Mouse (Mus musculus): ENCODE data around the gene A2ml1. TPM values are rescaled to one million over a fixed set of nuclear protein-coding genes. Genes with fewer than 3 reads are reported as not detected.

A2ml1 gene
- total and polyA plus RNA-seq, 2 experiments from 2014 or later: 3.9 to 14.2 TPM

- no peak overlapping the region for H3K9ac ChIP-seq
- H3K4me2 ChIP-seq (ENCODE audit: low read depth): no peak overlapping the region
- H3K4me1 ChIP-seq (ENCODE audit: insufficient read depth): no peaks in the 10 kb centered on the region
- ATAC-seq (no peak), DNase-seq (no peak)
- WGBS: 70% methylated on average over 4 of the region's 4 CpGs
- H3K9me3 ChIP-seq (ENCODE audit: low read length): no peaks in the 10 kb centered on the region
- H3K4me3 ChIP-seq (ENCODE audit: low read depth, low read length): no peak overlapping the region
- no peaks in the 10 kb centered on the region for H3K36me3 ChIP-seq (ENCODE audit: insufficient read depth)
- no peak for TF ChIP-seq CTCF (IDR thresholded peaks at IDR 0.05; ENCODE audit: low read depth)
- H3K27ac ChIP-seq (ENCODE audit: low read depth, low read length): no peak overlapping the region
- H3K27me3 ChIP-seq (ENCODE audit: insufficient read depth, low read length): no peaks in the 10 kb centered on the region
Observed at GRCm38 (mm10) chr6:128528491-128528890, 52.9 kb downstream of the A2ml1 start.

- TF ChIP-seq CTCF (IDR thresholded peaks at IDR 0.05; ENCODE audit: low read depth): no peak
- Histone ChIP-seq H3K9ac (no peak overlapping the region), H3K36me3 (ENCODE audit: insufficient read depth) (no peaks in the 10 kb centered on the region), H3K27ac (ENCODE audit: low read depth, low read length) (no peak overlapping the region), H3K4me1 (ENCODE audit: insufficient read depth) (no peaks in the 10 kb centered on the region), H3K4me3 (ENCODE audit: low read depth, low read length) (no peak overlapping the region), H3K4me2 (ENCODE audit: low read depth) (no peak overlapping the region), H3K9me3 (ENCODE audit: low read length) (no peaks in the 10 kb centered on the region), H3K27me3 (ENCODE audit: insufficient read depth, low read length) (no peaks in the 10 kb centered on the region)
- ATAC-seq (no peak), DNase-seq (no peak)
- 93% methylated on average over 1 of the region's 1 CpGs for WGBS
Observed at GRCm38 (mm10) chr6:128527110-128527509, 54.3 kb downstream of the A2ml1 start.

GRCm38 (mm10) chr6:128526601-128527000, 54.8 kb downstream of the A2ml1 start, which contains the start of gene Pzp:
Pzp (minus strand) TSS chr6:128526720.
- no peak within 1 kb of the TSS for H3K4me2 ChIP-seq (ENCODE audit: low read depth)
- H3K4me3 ChIP-seq (ENCODE audit: low read depth, low read length): no peak within 1 kb of the TSS
- no peaks in the 10 kb centered on the region for H3K36me3 ChIP-seq (ENCODE audit: insufficient read depth)
- no peak for DNase-seq
- 93% methylated on average over 4 of the region's 4 CpGs for WGBS
- no peak for ATAC-seq
- H3K9me3 ChIP-seq (ENCODE audit: low read length): no peaks in the 10 kb centered on the region
- H3K4me1 ChIP-seq (ENCODE audit: insufficient read depth): no peaks in the 10 kb centered on the region
- no peak within 1 kb of the TSS for H3K27ac ChIP-seq (ENCODE audit: low read depth, low read length)
- H3K9ac ChIP-seq: no peak within 1 kb of the TSS
- TF ChIP-seq CTCF (IDR thresholded peaks at IDR 0.05; ENCODE audit: low read depth): no peak
- no peaks in the 10 kb centered on the region for H3K27me3 ChIP-seq (ENCODE audit: insufficient read depth, low read length)

GRCm38 (mm10) chr6:128525801-128526200, 55.6 kb downstream of the A2ml1 start:
- H3K4me3 ChIP-seq (ENCODE audit: low read depth, low read length): no peak overlapping the region
- H3K9me3 ChIP-seq (ENCODE audit: low read length): no peaks in the 10 kb centered on the region
- H3K9ac ChIP-seq: no peak overlapping the region
- H3K4me2 ChIP-seq (ENCODE audit: low read depth): no peak overlapping the region
- no peaks in the 10 kb centered on the region for H3K4me1 ChIP-seq (ENCODE audit: insufficient read depth)
- H3K36me3 ChIP-seq (ENCODE audit: insufficient read depth): no peaks in the 10 kb centered on the region
- ATAC-seq (no peak), DNase-seq (no peak)
- TF ChIP-seq CTCF (IDR thresholded peaks at IDR 0.05; ENCODE audit: low read depth): no peak
- H3K27me3 ChIP-seq (ENCODE audit: insufficient read depth, low read length): no peaks in the 10 kb centered on the region
- WGBS: 97% methylated on average over 4 of the region's 4 CpGs
- no peak overlapping the region for H3K27ac ChIP-seq (ENCODE audit: low read depth, low read length)

GRCm38 (mm10) chr6:128523360-128523759, 58.0 kb downstream of the A2ml1 start:
- TF ChIP-seq CTCF (IDR thresholded peaks at IDR 0.05; ENCODE audit: low read depth): no peak
- Histone ChIP-seq H3K4me1 (ENCODE audit: insufficient read depth) (no peaks in the 10 kb centered on the region), H3K36me3 (ENCODE audit: insufficient read depth) (no peaks in the 10 kb centered on the region), H3K27ac (ENCODE audit: low read depth, low read length) (no peak overlapping the region), H3K9me3 (ENCODE audit: low read length) (no peaks in the 10 kb centered on the region), H3K4me3 (ENCODE audit: low read depth, low read length) (no peak overlapping the region), H3K9ac (no peak overlapping the region), H3K4me2 (ENCODE audit: low read depth) (no peak overlapping the region), H3K27me3 (ENCODE audit: insufficient read depth, low read length) (no peaks in the 10 kb centered on the region)
- 95% methylated on average over 3 of the region's 3 CpGs for WGBS
- ATAC-seq (no peak), DNase-seq (no peak)

GRCm38 (mm10) chr6:128519159-128519558, 62.2 kb downstream of the A2ml1 start:
- H3K36me3 ChIP-seq (ENCODE audit: insufficient read depth): no peaks in the 10 kb centered on the region
- no peaks in the 10 kb centered on the region for H3K9me3 ChIP-seq (ENCODE audit: low read length)
- 88% methylated on average over 7 of the region's 7 CpGs for WGBS
- DNase-seq: no peak
- H3K27me3 ChIP-seq (ENCODE audit: insufficient read depth, low read length): no peaks in the 10 kb centered on the region
- no peaks in the 10 kb centered on the region for H3K4me1 ChIP-seq (ENCODE audit: insufficient read depth)
- no peak overlapping the region for H3K4me2 ChIP-seq (ENCODE audit: low read depth)
- no peak overlapping the region for H3K4me3 ChIP-seq (ENCODE audit: low read depth, low read length)
- H3K27ac ChIP-seq (ENCODE audit: low read depth, low read length): no peak overlapping the region
- no peak for TF ChIP-seq CTCF (IDR thresholded peaks at IDR 0.05; ENCODE audit: low read depth)
- ATAC-seq: no peak
- no peak overlapping the region for H3K9ac ChIP-seq

GRCm38 (mm10) chr6:128505676-128506236, 75.7 kb downstream of the A2ml1 start:
- DNase-seq: peak; percentile 72
- ATAC-seq: peak; percentile 67
- Histone ChIP-seq H3K4me3 (ENCODE audit: low read depth, low read length) (no peak overlapping the region), H3K9me3 (ENCODE audit: low read length) (no peaks in the 10 kb centered on the region), H3K4me2 (ENCODE audit: low read depth) (no peak overlapping the region), H3K9ac (no peak overlapping the region), H3K4me1 (ENCODE audit: insufficient read depth) (no peaks in the 10 kb centered on the region), H3K27ac (ENCODE audit: low read depth, low read length) (no peak overlapping the region), H3K36me3 (ENCODE audit: insufficient read depth) (no peaks in the 10 kb centered on the region), H3K27me3 (ENCODE audit: insufficient read depth, low read length) (no peaks in the 10 kb centered on the region)
- 72% methylated on average over 2 of the region's 2 CpGs for WGBS
- no peak for TF ChIP-seq CTCF (IDR thresholded peaks at IDR 0.05; ENCODE audit: low read depth)
